Mouse (Mus musculus) heart, postnatal 0 days (tissue): ENCODE data around the gene Wwp2. TPM values are rescaled to one million over a fixed set of nuclear protein-coding genes. Genes with fewer than 3 reads are reported as not detected.
A peak's percentile ranks its signal among the peaks of the same experiment; 100 is the strongest.

Experiments
- ATAC-seq: fragments of 200-750 bp; cut with Nextera tagmentation; 2 replicates; pipeline ENCODE4 v1.8.0; 2017; ENCODE audit warnings: low read depth, moderate number of reproducible peaks, moderate library complexity; ENCODE audit not compliant: insufficient read depth
- DNase-seq: peaks from one replicate; pipeline ENCODE4 v3.0.0-alpha.2; 2016; ENCODE audit warnings: low spot score
- H3K27ac ChIP-seq: fragments of 300-500 bp; sonication (generic); 2 replicates; pipeline ENCODE4 v1.5.1; 2014; ENCODE audit warnings: low read depth, mild to moderate bottlenecking
- H3K27me3 ChIP-seq: fragments of 300-500 bp; sonication (generic); 2 replicates; pipeline ENCODE4 v1.6.1; 2014; ENCODE audit warnings: low read length, mixed read lengths; ENCODE audit not compliant: control insufficient read depth, insufficient read depth
- H3K36me3 ChIP-seq: fragments of 300-500 bp; sonication (generic); replicated peaks from 2 replicates; pipeline ENCODE4 v1.6.1; 2014; ENCODE audit warnings: low read length, mixed read lengths; ENCODE audit not compliant: control insufficient read depth, insufficient read depth
- H3K4me1 ChIP-seq: fragments of 300-500 bp; sonication (generic); 2 replicates; pipeline ENCODE4 v1.6.1; 2014; ENCODE audit warnings: antibody characterized with exemption; ENCODE audit not compliant: control insufficient read depth, insufficient read depth
- H3K4me2 ChIP-seq: fragments of 300-500 bp; sonication (generic); 2 replicates; pipeline ENCODE4 v1.6.1; 2014; ENCODE audit warnings: low read depth, mild to moderate bottlenecking, low read length, moderate library complexity
- H3K4me3 ChIP-seq: fragments of 300-500 bp; sonication (generic); 2 replicates; pipeline ENCODE4 v1.5.1; 2014; ENCODE audit warnings: low read depth, low read length
- H3K9ac ChIP-seq: fragments of 300-500 bp; sonication (generic); replicated peaks from 2 replicates; pipeline ENCODE4 v1.6.1; 2014; ENCODE audit warnings: low read depth, low read length, mixed read lengths
- H3K9me3 ChIP-seq: fragments of 300-500 bp; sonication (generic); replicated peaks from 2 replicates; pipeline ENCODE4 v1.6.1; 2016; ENCODE audit warnings: low read length; ENCODE audit not compliant: control insufficient read depth
- CTCF ChIP-seq: IDR thresholded peaks from 2 replicates; pipeline ENCODE4 v1.5.1; 2016; ENCODE audit warnings: antibody characterized with exemption, control low read depth, low read depth
- EP300 ChIP-seq: IDR thresholded peaks from 2 replicates; pipeline ENCODE4 v1.6.1; 2016; ENCODE audit warnings: antibody characterized with exemption, low read depth
- WGBS: fragments of 180-500 bp; shearing (Covaris S2); extraction: QIAGEN DNeasy Blood & Tissue Kit; methylation state at CpG from one replicate; pipeline ENCODE4 v1.1.7; 2014; 5-methylcytosine and 5-hydroxymethylcytosine counted together
- polyA plus RNA-seq: library from polyadenylated mRNA; unstranded; fragments of >200 nt; fragmentation: Nextera tagmentation; extraction: Ambion mirVana; gene quantifications from 2 replicates; pipeline ENCODE4 v1.2.1, GENCODE M21; 2015
- total RNA-seq: library from RNA; depleted of rRNA; stranded (reverse); fragments of >200 nt; gene quantifications from 2 replicates; pipeline ENCODE4 v1.2.3, GENCODE M21; 2014; ENCODE audit warnings: low replicate concordance

Gene Wwp2
- total and polyA plus RNA-seq, 2 experiments from 2014 or later, result 20.4 to 40.5 TPM

DNA sequence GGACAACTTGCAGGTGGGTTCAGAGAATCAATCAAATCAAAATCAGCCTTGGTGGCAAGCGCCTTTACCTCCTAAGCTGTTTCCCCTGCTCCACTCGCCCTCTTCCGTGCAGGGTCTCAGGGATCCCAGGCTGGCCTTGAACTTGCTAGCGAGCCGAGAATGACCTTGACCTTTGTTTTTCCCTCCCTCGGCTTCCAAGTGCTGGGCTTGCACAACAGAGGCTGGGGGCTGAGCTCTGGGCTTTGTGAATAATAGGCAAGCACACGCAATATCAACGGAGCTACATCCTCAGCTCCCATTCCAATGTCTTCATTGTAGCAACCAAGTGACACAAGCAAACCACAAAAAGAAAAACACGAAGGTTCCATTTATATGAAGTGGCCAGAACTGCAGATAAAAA is 126.0 kb downstream of the Wwp2 start:
- Histone ChIP-seq H3K4me3 (no peak overlapping the region), H3K27ac (no peak overlapping the region), H3K27me3 (no peaks in the 10 kb centered on the region), H3K9ac (no peak overlapping the region), H3K36me3 (0 out of 2 replicates have a peak, but pooled peaks cover 4% of the 10 kb centered on the region), H3K4me2 (no peak overlapping the region), H3K4me1 (no peaks in the 10 kb centered on the region), H3K9me3 (no peaks in the 10 kb centered on the region)
- WGBS, result 72% methylated on average over 9 of the region's 9 CpGs
- DNase-seq (no peak), ATAC-seq (no peak)
- TF ChIP-seq EP300 (no peak), CTCF (no peak)

DNA sequence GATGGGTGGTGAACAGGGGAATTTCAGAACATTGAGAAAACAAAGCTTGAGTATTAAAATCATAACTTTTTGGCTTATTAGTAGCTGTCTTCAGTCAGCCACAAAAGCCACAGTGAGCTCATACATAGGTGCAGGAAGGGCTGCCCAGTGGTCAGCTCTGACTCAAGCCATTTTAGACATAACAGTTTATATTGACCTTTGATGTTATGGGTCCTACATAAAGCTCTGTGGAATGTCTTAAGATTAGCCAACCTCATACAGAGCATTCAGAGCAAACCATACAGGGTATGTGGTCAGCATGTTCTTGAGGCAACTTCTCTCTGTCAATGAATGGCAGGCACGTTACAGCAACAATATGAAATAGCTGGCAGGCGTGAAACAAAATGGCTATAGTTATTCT is 134.9 kb downstream of the Wwp2 start:
- H3K9ac ChIP-seq, result no peak overlapping the region

GRCm38 (mm10) chr8:107571486-107572135 is 135.4 kb downstream of the Wwp2 start:
- H3K4me3 ChIP-seq, result no peak overlapping the region
- ATAC-seq (no peak), DNase-seq (no peak)
- no peaks in the 10 kb centered on the region for H3K36me3 ChIP-seq
- no peaks in the 10 kb centered on the region for H3K9me3 ChIP-seq
- 75% methylated on average over 7 of the region's 7 CpGs for WGBS
- TF ChIP-seq EP300 (no peak), CTCF (no peak)
- H3K27ac ChIP-seq, result no peak overlapping the region
- H3K9ac ChIP-seq, result no peak overlapping the region
- H3K4me2 ChIP-seq, result no peak overlapping the region
- no peaks in the 10 kb centered on the region for H3K27me3 ChIP-seq
- H3K4me1 ChIP-seq, result no peaks in the 10 kb centered on the region

More for the DNA sequence above, 134.9 kb downstream of the Wwp2 start:
- Histone ChIP-seq H3K27me3 (no peaks in the 10 kb centered on the region), H3K4me3 (no peak overlapping the region), H3K4me2 (no peak overlapping the region), H3K9me3 (no peaks in the 10 kb centered on the region), H3K27ac (no peak overlapping the region), H3K4me1 (no peaks in the 10 kb centered on the region), H3K36me3 (no peaks in the 10 kb centered on the region)
- whole genome bisulfite sequencing, result 80% methylated on average over 2 of the region's 2 CpGs
- DNase-seq (no peak), ATAC-seq (no peak)
- no peak for TF ChIP-seq EP300
- no peak for TF ChIP-seq CTCF

DNA sequence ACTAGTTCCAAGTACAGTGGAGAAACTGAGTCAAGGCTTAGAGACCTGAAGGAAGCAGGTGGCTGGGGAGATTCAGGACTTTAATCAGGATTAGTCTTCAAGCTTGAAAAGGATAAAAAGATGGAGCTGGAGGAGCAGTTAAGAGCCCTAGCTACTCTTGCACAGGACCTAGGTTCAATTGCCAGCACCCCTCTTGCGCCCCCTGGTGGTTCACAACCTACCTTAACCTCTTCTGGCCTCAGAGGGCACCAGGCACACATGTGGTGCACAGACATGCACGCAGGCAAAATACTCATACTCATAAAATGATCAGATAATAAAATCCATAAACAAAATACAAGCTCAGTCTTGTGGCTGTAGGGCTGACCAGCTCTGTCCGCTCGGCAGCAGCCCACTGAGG is 136.3 kb downstream of the Wwp2 start:
- H3K4me3 ChIP-seq, result no peak overlapping the region
- no peak overlapping the region for H3K4me2 ChIP-seq
- no peaks in the 10 kb centered on the region for H3K4me1 ChIP-seq
- ATAC-seq, result no peak; the same call in 1 of the 2 replicates
- DNase-seq, result no peak
- H3K9me3 ChIP-seq, result no peaks in the 10 kb centered on the region
- no peak overlapping the region for H3K27ac ChIP-seq
- no peak for TF ChIP-seq EP300
- peak; percentile 74 for TF ChIP-seq CTCF
- H3K9ac ChIP-seq, result no peak overlapping the region
- no peaks in the 10 kb centered on the region for H3K36me3 ChIP-seq
- 54% methylated on average over 4 of the region's 4 CpGs for WGBS
- H3K27me3 ChIP-seq, result no peaks in the 10 kb centered on the region

DNA sequence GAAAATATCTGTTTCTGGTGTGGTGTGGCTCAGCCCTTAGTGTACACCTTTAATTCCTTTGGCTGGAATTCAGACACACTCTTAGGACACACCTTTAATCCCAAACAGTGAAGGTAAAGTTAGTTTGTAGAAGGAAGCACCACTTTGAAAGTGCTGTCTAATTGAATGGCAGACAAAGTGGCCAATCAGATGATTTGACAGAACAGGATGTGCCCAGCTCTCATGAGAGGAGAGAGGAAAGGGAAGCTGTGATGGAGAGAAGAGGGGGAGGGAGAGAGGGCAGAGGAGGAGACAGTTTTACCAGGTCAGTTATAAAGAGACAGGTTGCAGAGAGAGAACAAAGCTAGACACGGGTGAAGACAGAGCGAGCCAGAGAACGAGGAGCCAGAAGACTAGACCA is 138.6 kb downstream of the Wwp2 start:
- Histone ChIP-seq H3K27ac (no peak overlapping the region), H3K9ac (no peak overlapping the region), H3K4me1 (no peaks in the 10 kb centered on the region), H3K27me3 (no peaks in the 10 kb centered on the region), H3K9me3 (no peaks in the 10 kb centered on the region), H3K36me3 (peaks cover 15% of the 10 kb centered on the region), H3K4me2 (no peak overlapping the region), H3K4me3 (no peak overlapping the region)
- ATAC-seq (no peak), DNase-seq (no peak)
- 84% methylated on average over 3 of the region's 3 CpGs for WGBS
- TF ChIP-seq CTCF (no peak), EP300 (no peak)

- WGBS, result 6% methylated on average over 10 of the region's 10 CpGs
These were observed 140.5 kb downstream of the Wwp2 start for GRCm38 (mm10) chr8:107576702-107577101.

More at GRCm38 (mm10) chr8:107576702-107577101, 140.5 kb downstream of the Wwp2 start:
- Histone ChIP-seq H3K27me3 (no peaks in the 10 kb centered on the region), H3K4me2 (peak overlapping the region; percentile 43), H3K4me3 (no peak overlapping the region), H3K9me3 (no peaks in the 10 kb centered on the region), H3K27ac (no peak overlapping the region), H3K36me3 (peaks cover 34% of the 10 kb centered on the region), H3K9ac (no peak overlapping the region), H3K4me1 (no peaks in the 10 kb centered on the region)
- TF ChIP-seq EP300 (no peak), CTCF (peak; percentile 85)
- peak; percentile 73 for ATAC-seq
- DNase-seq, result peak; percentile 87
